Mouse (Mus musculus) monocyte, adult 2 months (primary cell): ENCODE measurements around the gene Ccdc114.
"Not testable (repeated sequence)": the region's sequence is repeated elsewhere in the genome, so short reads cannot be mapped to it uniquely, and the experiment has no call there.

Source experiments
- DNase-seq, 2 experiments: peaks; one replicate each; pipeline ENCODE4 v3.0.0; 2022; ENCODE audit warnings: low spot score in 2 of 2, low read depth in 1 of 2

Ccdc114 gene

DNA sequence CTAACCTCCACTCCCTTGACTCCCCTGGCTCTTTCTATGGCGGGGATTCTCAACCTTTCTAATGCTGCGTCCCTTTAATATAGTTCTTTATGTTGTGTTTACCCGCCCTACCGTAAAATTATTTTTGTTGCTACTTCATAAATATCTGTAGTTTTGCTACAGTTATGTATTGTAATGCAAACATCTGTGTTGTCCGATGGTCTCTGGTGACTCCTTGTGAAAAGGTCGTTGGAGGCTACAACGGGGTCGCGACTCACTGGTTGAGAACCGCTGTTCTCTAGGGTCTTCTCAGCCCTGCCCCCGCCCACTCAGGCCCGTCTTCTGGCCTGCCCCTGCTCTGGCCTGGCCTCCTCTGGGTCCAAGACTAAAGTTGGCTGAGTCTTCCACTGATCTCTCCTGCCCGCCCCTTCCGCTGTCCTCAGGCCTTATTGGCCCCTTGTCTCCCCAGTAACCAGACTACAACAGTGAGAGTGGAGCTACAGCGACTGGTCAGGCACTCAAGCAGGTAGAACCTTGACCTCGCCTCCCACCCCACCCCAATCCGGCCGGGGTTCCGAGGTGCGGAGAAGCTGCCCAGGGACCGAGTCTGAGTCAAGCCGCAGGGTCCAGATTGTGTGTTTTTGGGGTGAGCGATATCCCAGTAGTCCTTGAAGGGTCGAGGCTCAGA, at the start of gene Ccdc114:
Gene Ccdc114 (plus strand): TSS at position 311 of the 667 bp plus-strand sequence.
- DNase-seq, result peak; percentile 32 to 51

DNA sequence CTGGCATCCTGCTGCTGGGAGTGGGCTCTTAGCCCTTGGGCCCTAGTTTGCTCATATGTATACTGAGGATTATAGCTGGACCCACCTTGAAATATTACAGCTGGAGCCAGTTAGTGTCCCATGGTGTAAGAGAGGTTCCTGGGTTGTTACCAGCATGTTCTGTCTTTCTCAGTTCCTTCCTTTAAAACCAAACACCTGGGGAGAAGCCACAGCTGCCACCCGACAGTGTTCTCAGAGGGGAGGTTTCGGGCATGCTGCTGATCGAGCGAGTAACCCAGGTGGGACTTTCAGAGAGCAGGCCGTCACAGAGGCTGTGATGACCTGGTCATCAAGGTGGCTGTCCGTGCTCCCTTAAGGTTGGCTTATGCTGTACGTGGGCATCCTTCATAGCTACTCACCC, 47.0 kb upstream of the Ccdc114 start:
- DNase-seq, result no peak

DNA sequence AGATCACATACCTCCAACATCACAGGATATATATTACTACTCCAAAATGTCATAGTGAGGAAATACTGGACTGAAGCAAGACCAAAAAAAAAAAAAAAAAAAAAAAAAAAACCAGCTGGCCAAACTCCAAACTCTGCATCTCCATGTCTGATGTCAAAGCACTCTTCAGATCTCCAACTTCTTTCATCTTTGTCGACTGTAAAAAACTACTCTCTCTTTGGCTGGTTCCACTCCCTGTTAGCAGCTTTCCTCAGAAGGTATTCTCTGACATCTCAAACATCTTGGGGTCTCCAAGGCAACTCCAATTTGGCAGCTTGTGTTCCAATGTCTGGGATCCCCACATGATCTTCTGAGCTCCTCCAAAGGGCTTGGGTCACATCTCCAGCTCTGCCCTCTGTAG, 45.6 kb upstream of the Ccdc114 start, which contains the start of gene Grin2d:
Gene Grin2d (minus strand): TSS at position 101 of the 400 bp plus-strand sequence.
- DNase-seq, result not testable (repeated sequence)

DNA sequence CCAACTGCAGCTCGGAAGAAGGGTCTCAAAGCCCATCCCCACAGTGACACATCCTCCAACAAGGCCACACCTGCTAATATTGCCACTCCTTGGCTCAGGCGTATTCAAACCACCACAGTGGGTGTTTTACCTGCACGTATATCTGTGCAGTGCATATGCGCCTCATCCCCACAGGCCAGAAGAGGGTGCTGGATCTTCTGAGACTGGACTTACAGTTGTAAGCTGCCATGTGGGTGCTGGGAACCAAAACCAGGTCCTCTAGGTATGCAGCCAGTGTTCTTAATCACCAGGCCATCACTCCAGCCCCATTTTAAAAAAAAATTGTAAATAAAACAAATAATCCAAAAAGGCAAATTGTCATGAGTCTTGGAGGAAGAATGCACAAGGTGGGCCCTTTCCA, 43.3 kb upstream of the Ccdc114 start:
- no peak for DNase-seq

DNA sequence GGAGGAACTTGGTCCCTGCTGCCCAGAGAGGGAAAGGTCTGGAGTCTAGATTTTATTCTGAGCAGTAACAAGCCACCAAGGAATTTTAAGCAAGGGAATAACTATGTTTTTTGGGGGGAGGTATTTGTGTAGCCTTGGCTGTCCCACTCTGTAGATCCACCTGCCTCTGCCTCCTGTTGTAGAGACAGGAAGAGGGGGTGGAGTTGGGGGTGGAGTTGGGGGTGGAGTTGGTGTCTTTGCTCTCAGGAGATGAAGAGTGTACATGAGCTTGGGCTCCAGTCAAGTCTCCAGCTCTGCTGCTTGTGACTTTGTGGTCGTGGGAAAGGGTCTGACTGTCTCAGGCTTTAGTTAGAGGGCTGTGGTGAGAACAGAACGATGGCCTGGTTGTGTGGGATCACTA, 42.9 kb upstream of the Ccdc114 start:
- DNase-seq, result no peak

DNA sequence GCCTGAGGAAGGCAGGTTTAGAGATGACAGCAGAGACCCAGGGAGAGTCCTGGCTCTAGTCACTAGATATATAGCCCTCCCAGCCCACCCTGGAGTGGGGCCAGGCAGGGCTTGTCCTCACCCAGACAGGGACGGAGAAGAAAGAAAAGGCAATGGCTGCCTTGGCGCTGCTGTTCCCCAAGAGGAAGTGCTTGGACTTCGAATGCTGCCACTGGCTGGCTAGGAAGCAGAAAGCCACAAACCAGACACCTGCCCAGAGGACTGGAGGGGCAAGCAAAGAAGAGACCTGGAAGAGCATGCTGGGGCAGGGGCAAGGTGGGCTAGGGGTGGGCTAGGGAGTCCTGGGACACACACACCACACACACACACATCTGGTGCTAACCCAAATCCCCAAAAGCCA, 36.6 kb upstream of the Ccdc114 start:
- DNase-seq, result no peak

DNA sequence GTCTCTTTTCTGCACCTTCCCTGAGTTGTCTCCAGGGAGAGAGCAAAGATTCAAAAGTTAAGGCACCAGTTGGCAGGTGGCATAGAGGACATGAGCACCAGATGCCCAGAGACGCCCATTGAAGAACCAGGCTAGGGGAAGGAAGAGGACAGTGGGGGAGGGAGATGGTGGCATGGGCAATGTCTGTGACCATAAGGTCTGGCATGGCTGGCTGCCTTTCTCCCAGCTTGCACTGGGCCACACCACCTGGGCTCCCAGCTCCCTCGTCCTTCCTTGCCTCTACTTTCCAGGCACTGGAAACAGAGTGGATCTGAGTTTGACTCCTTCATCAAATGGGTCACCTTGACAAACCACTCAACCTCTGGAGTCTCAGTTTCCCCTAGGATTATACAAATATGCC, 31.2 kb upstream of the Ccdc114 start:
- DNase-seq, result no peak

DNA sequence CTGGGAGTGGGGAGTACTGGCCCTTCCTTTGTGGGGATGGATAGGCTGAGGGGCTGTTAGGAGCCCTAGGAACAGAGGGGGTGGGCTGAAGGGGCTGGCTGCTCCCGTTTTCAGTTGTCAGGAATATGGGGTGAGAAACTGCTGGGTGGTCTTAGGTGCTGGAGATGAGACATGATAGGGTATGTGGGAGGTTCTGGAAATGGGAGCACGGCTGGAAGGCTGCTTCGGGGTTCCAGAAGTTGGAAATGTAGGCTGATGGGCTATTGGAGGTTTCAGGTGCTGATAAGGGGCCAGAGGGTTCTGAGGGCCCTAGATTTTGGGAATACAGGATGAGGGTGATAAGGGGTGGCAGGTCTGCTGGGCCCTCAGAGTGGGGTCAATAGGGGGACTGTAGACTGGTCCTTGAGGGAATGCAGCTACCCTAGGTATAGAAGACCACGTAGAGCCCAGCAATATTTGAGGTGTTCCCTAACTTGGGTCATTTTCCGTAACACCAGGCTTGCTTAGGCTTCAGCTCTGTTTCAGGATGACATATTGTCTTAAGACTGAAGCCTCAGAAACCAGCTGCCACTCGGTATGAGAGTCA, 27.8 kb upstream of the Ccdc114 start:
- DNase-seq, result no peak

DNA sequence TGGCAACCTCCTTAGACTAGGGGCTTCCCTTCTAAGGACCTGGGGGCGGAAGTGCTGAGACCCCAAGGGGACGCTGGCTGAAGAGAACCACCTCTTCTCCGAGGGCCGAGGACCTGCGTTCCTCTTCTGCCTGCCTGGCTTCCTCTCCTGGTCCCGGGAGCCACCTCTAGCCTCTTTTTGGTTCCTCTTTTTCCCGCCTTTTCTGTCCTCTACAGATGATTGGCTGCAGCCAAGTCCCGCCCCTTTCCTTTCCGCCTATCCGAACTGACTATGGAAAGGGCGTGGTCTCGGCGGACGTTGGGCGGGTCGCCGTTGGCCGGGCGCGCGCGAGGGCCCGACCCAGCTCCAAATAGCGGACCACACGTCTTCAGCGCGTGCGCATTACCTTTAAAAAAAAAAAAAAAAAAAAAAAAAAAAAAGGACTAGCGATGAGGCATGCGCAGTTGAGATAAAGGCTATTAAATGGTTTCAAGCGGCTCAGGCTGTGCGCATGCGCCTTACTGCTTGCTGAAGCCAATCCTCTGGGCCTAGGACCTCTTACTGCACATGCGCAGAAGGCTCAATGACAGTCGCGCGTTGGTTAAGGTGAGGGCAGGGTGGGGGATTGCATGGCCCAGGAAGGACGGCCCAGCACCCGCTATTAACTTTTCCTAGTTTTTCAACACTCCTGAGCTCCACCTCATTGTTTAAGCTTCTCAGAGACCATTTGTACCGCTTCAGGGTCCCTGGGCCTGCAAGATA, 27.2 kb upstream of the Ccdc114 start, which contains the start of the genes Syngr4 and Tmem143:
Gene Syngr4 (minus strand): TSS at position 198 of the 741 bp plus-strand sequence.
Gene Tmem143 (plus strand): TSS at position 425 of the 741 bp plus-strand sequence.
- DNase-seq, result peak; percentile 95 to 97

DNA sequence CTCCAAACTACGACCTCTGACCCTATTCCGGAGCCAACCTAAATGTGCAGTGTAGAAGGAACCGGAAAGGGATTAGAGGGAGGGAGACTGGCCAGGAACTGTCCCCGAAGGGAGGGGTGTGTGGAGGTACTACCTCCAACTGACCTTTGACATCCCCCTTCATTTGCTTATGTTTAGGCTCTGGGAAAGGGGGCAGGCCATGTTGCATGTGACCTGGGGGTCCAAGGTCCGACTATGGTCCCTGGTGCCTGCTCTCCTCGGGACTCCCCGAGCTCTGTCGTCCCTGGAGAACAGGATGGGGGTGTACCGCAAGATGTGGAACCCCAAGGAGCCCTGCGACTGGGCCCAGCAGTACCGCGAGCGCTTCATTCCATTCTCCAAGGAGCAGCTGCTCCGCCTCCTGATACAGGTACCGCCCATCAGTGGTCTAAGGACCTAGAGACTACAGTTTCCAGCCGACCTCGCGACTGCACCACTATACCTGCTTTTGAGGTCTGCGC, 26.6 kb upstream of the Ccdc114 start:
- DNase-seq, result no peak

DNA sequence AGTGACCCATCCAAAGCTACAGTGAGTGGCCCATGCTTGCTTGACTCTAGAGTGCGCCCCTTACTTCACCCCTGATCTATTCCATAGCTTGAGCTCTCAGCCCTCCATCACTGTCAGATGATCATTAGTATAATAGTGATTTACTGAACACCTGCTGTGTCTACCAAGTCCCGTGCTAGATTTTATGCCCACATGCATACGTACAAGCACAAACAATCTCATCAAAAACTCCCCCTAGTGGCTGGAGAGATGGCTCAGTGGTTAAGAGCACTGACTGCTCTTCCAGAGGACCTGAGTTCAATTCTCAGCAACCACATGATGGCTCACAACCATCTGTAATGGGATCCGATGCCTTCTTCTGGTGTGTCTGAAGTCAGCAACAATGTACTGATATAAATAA, 25.7 kb upstream of the Ccdc114 start:
- not testable (repeated sequence) for DNase-seq

DNA sequence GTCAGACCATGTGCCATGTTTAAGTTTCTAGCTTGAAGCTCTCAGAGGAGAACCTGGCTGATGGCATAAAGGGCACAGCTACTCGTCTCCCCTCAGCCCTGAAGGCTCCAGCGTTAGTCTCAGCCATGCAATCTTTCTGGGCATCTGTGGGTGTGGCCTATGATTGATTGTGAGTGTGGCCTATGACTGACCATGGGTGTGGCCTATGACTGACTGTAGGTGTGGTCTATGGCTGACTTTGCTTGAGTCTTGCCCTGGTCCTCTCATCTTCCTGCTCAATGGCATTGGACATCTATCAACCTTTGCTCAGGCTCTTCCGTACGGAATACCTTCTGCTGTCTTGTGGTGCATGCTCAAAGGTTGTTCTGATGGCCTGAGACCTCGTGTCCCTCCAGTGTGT, 22.3 kb upstream of the Ccdc114 start:
- DNase-seq, result no peak

DNA sequence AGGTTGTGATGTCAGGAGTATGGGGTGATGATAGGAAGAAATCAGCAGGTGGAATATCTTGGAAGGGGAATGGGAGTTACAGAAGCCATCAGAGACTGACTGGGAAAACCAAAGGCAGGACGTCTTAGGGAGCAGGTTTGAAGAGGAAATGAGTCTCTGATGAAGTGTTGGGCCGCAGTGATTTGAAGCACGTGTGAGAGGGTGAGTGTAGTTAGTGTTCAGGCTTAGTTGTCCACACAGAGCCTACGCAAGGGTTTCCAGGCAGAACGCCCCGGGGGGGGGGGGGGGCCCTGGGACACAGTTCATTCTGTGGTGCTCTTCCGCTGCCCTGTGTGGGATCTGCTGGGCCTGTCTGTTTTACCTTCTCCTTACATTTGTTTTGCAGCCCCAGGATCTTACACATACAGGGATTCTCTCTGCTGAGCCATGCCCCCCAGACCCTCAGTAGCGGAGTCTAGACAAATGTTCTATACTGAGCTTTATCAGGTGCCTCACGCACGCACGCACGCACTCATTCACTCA, 21.3 kb upstream of the Ccdc114 start:
- DNase-seq, result no peak

DNA sequence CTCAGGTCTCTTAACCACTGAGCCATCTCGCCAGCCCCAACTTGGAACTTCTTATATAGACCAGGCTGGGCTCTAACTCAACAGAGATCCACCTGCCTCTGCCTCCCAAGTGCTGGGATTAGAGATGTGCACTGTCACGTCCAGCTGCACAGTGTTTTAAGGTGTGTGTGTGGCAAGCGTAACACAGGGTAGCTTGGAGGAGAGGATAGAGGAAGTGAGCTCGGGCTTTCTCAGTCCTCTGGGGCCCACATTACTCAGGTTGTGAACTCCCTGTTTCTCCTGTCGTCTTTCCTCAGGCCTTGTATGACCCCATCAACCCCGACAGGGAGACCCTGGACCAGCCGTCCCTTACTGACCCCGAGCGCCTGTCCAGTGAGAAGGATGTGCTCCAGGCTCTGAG, 17.2 kb upstream of the Ccdc114 start:
- DNase-seq, result no peak

DNA sequence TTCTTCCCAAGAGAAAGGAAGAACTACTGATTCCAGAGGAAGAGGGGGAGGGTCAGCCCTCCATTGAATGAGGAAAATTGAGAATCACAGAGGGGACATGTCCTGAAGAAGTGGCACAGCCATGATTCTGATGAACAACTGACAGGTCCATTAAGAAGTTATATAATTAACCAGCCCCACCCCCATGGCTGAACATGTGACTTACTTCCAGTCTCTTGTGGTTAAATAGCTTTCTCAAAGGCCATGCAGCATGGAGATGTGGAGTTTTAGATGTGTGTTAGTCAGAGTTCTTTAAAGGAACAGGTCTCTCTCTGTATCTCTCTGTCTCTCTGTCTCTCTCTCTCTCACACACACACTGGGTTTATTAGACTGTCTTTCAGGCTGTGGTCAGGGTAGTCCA, 15.5 kb upstream of the Ccdc114 start:
- no peak for DNase-seq

DNA sequence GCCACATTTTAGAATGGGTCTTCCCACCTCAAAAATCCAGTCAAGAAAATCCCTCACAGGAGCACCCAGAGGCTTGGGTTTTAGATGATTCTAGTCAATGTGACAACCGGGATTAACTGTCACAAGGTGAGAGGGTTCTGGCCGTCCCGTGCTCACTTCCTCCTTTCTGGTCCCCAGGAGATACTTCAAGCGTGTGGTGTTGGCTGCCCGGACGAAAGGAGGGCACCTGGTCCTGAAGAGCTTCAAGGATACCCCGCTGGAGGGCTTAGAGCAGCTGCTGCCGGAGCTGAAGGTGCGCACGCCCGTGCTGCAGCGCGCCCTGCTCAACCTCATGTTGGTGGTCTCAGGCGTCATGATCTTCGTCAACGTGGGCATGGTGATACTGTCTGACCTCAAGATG, 14.7 kb upstream of the Ccdc114 start:
- no peak for DNase-seq

DNA sequence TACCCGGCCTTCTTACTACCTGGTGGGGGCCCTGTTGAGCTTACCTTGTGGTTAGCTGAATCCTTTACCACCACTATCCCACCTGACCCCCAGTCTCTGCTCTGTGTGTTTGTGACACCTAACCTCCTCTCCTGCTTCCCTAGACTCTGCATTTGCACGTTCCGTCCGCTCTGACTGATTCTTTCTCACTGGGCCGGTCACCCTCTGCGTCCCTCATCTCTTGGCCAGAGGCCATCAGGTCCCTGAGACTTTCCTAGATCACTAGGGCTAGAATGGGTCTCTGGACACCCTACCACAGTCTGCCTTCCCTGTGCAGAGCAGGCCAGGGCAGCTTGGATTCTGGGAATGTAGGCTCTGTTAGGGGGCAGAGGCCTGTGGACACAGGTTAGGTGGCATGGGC, 9.8 kb upstream of the Ccdc114 start:
- DNase-seq, result no peak

DNA sequence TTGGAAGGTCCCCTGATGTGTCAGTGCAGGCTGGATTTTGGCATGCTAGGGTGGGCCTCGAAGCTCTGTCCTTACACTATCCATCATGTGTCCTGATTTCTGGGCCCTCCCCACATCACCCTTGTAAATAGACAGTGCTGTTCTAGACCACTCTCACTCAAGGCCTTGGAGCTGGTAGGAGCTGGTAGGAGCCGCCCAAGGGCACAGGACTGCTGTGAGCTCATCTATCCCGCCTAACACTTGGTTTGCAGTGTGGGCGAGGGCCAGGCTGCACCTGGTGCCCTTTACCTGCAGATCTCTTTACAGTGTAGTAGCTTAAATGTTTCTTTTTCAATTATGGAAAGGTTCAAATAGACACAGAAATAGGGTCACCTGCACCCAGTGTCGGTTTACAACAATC, 8.9 kb upstream of the Ccdc114 start:
- no peak for DNase-seq

DNA sequence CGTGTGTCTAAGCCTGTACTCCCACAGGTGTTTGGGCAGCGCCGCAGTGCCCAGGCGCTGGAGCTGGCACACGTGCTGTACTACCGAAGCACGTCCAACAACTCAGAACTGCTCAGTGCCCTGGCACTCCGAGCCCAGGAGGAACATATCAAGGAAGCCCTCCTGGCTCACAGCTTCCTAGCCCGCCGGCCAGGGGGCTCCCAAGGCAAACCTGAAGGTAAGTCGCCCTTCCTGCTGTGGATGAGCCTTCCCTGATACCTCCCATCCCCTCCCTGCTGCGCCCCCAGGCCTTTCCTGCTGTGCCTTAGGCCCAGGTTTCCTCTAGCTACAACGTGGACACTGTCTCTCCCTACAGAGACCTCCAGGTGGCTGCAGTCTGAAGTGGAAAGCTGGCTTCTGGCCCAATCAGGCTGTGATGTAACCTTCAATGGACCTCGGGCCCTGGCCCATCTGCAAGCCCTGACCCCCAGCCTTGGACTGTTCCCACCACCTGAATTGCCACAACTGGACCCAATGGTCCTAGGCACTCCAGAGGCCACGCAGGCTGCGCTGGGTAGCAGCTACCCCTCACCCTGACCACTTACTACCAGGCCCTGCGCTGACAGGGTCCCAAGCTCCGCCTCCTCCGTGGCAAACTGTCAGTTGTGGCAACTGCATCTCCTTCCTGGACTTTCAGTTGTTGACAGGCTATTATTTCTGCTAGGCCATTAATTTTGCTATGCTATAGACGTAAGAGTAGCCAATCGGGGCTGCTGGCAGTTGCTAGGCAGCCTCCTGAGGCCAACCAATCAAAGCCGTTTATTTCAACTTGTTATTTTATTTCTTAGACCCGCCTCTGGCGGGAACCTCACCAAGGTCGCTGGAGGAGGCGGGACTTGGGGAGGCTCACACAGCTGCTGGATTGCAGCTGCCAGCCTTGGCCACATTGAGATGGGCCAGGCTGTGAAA, 7.5 kb upstream of the Ccdc114 start:
- DNase-seq, result peak in 1 of 2 experiments; percentile 54

DNA sequence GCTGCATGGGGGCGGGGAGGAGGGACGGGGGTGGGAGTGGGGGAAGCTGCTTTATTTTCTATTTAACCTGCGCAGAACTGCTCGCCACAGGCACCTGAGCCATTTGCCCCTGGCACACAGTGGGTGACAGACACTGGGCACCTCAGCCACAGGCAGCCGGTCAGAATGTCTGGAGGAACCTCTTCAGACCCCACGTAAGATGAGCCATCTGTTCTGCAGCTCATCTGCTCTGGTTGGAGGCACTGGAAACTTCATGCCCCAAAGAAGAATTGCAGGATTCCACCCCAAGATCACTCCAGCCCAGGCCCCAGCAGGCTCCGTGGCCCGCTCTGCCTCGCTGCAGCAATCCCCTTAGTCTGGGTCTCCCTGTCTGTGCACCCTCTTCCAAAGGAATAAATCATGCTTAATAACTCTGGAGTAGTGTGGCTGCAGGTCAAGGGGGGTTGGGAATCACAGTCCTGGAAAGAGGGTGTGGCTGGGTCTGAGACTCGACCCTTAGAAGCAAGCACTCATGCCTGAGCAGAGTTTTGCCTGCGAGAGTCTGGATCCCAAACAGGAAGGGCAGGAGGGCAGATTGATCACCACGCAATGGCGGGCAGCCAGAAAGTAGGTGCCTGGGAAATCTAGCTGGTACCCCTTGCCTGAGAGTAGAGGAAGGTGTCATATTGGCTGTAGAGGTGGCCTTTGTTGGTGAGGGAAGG, 6.7 kb upstream of the Ccdc114 start:
- DNase-seq, result no peak
